Mouse (Mus musculus) MEL (cell line): ENCODE data around the gene Dedd.
A peak's percentile ranks its signal among the peaks of the same experiment; 100 is the strongest.

ENCODE experiments used
- CTCF ChIP-seq, 3 experiments: IDR thresholded peaks in 2 of 3; conservative IDR thresholded peaks in 1 of 3; 2 replicates each; pipeline ENCODE4 v1.5.1; 2011 to 2012; ENCODE audit warnings: low read length in 3 of 3, low read depth in 2 of 3, mild to moderate bottlenecking in 2 of 3, improper control_type of control experiment in 1 of 3, inconsistent platforms in 1 of 3, mixed read lengths in 1 of 3, moderate library complexity in 1 of 3; ENCODE audit not compliant: control insufficient read depth in 1 of 3, insufficient read depth in 1 of 3, poor library complexity in 1 of 3, severe bottlenecking in 1 of 3
- EP300 ChIP-seq, 2 experiments: IDR thresholded peaks; 2 replicates each; pipeline ENCODE4 v1.6.1; 2011; ENCODE audit warnings: improper control_type of control experiment in 2 of 2, low read length in 2 of 2, low read depth in 1 of 2, mild to moderate bottlenecking in 1 of 2
- JUND ChIP-seq: IDR thresholded peaks from 2 replicates; pipeline ENCODE4 v1.6.1; 2011; ENCODE audit warnings: low read depth, mild to moderate bottlenecking, improper control_type of control experiment, low read length
- MAZ ChIP-seq: IDR thresholded peaks from 2 replicates; pipeline ENCODE4 v1.6.1; 2012; ENCODE audit warnings: low read depth, mild to moderate bottlenecking, inconsistent platforms, low read length, improper control_type of control experiment
- POLR2AphosphoS2 ChIP-seq: IDR thresholded peaks from 2 replicates; pipeline ENCODE4 v1.6.1; 2011; ENCODE audit warnings: low read length, improper control_type of control experiment
- SIN3A ChIP-seq: IDR thresholded peaks from 2 replicates; pipeline ENCODE4 v1.6.1; 2012; ENCODE audit warnings: low read length, improper control_type of control experiment, inconsistent platforms
- USF1 ChIP-seq: IDR thresholded peaks from 2 replicates; pipeline ENCODE4 v1.6.1; 2014; ENCODE audit warnings: low read depth, mild to moderate bottlenecking, inconsistent platforms, low read length, improper control_type of control experiment, moderate library complexity
- ZC3H11A ChIP-seq: IDR thresholded peaks from 2 replicates; pipeline ENCODE4 v1.6.1; 2012; ENCODE audit warnings: low read depth, mild to moderate bottlenecking, inconsistent platforms, low read length, improper control_type of control experiment
- ZMIZ1 ChIP-seq: IDR thresholded peaks from 2 replicates; pipeline ENCODE4 v1.6.1; 2012; ENCODE audit warnings: low read depth, mild to moderate bottlenecking, inconsistent platforms, low read length, improper control_type of control experiment, moderate library complexity

DNA sequence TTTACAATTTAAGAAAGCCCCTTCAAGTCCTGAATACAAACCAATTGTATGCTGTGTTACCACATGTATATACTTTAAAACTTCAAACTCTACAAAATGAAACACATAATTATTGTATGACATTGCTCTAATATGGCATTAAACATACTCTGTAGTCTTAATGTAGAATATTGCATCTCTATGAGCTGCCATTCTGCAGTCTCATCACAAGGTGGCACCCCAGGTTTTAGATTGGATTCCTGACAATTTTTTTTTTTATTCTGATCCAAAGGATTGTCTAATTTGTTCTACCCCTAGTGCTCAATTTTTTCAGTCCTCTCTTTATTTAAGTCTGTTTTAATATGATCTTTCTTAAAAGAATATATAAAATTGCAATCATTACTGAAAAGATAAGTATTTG, 7.5 kb upstream of the Dedd start:
- TF ChIP-seq POLR2AphosphoS2 (no peak), CTCF (IDR thresholded peaks at IDR 0.05 in 2 of 3, conservative IDR thresholded peaks at IDR 0.05 in 1 of 3; ENCODE audit: control insufficient read depth in 1 of 3, insufficient read depth in 1 of 3, low read depth in 2 of 3, low read length in 3 of 3, poor library complexity in 1 of 3, severe bottlenecking in 1 of 3) (peak in 2 of 3 experiments; percentile 41 to 77; a peak in 4 of 6 replicates), MAZ (no peak), EP300 (IDR thresholded peaks at IDR 0.05; ENCODE audit: low read depth in 1 of 2, low read length in 2 of 2) (no peak), ZC3H11A (peak; percentile 43; the same call in 1 of the 2 replicates), JUND (no peak), SIN3A (peak; percentile 34; the same call in 1 of the 2 replicates), USF1 (no peak), ZMIZ1 (no peak)
